Mouse (Mus musculus): Measurements from ENCODE around the gene Trpv2. TPM values are rescaled to one million over a fixed set of nuclear protein-coding genes. Genes with fewer than 3 reads are reported as not detected.

Trpv2 gene
- total and polyA plus RNA-seq, 3 experiments: 30.0 to 30.4 TPM; not detected in 1

DNA sequence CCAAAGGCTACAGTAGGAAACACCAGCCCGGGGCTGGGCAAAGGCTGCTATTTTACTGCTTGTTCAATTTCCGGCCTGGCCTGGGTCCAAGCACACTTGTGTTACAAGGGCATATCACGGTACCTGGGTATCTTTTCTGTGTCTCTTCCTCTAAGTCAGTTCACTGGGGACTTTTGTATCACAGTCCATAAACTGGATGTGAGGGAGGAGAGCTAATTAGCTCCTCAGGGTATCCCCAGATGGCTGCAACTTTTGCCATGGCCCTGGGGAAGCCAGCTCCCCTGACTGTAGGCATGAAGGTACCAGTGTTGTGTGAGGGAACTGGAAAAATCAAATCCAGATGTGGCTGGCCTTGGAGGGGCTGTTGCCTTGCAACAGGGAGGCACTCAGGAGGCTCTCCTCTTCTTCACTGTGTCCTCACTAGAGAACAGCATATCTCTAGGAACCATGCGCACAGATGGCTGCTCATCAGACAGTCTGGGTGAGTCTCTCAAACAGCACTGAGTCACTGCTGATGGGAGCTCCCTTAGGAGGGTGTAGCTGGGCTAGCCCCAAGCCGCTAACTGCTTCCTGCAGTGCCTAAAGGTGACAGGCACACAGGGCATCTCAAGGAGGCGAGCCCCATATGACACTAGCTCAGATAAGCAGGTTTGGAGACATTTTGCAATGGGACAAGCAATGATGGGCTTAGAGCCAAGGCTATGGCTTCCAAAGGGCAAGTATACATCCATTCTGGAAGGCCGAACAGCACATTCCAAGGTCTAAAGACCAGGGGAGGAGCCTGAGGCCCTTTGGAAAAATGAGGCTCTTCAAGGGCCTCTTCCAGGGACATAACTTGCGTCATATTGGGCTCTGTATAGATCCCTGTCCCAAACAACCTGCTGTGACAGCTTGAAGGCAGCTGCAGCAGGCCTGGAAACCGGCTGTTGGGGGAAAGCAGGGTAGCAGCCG, 50.3 kb downstream of the Trpv2 start:
- peaks cover 11 to 40% of the 10 kb centered on the region in 2 experiments for H3K4me1 ChIP-seq (ENCODE audit: control insufficient read depth in 1 of 2, insufficient read depth in 2 of 2, low read length in 2 of 2)
- H3K27ac ChIP-seq (ENCODE audit: control insufficient read depth, low read depth, low read length): peak overlapping the region; percentile 27
- 0 out of 2 replicates have a peak overlapping the region, but pooled peaks have one; percentile 8 for H3K9ac ChIP-seq (ENCODE audit: control insufficient read depth, low read depth, low read length, poor library complexity, severe bottlenecking)
- H3K4me3 ChIP-seq (ENCODE audit: control insufficient read depth in 1 of 2, insufficient read depth in 1 of 2, low read depth in 2 of 2, low read length in 2 of 2): no peak overlapping the region
- no peaks in the 10 kb centered on the region for H3K79me2 ChIP-seq (ENCODE audit: control insufficient read depth, insufficient read depth, low read length, poor library complexity)
- TF ChIP-seq MAFK (IDR thresholded peaks at IDR 0.05; ENCODE audit: borderline replicate concordance, low read depth, low read length): no peak
- no peak for TF ChIP-seq MXI1 (IDR thresholded peaks at IDR 0.05; ENCODE audit: low read depth, low read length)
- 0 out of 2 replicates have a peak, but pooled peaks have one; percentile 26 for TF ChIP-seq NELFE (IDR thresholded peaks at IDR 0.05; ENCODE audit: low read depth, low read length)
- no peak for TF ChIP-seq GABPA (IDR thresholded peaks at IDR 0.05; ENCODE audit: low read depth, low read length)
- TF ChIP-seq ZNF384 (IDR thresholded peaks at IDR 0.05; ENCODE audit: low read depth, low read length): no peak
- no peak for TF ChIP-seq ZC3H11A (IDR thresholded peaks at IDR 0.05; ENCODE audit: low read depth, low read length)
- TF ChIP-seq BHLHE40 (IDR thresholded peaks at IDR 0.05; ENCODE audit: borderline replicate concordance, low read depth, low read length): peak; percentile 30; the same call in 1 of the 2 replicates
- TF ChIP-seq ETS1 (IDR thresholded peaks at IDR 0.05; ENCODE audit: low read depth, low read length): peak; percentile 54; the same call in 1 of the 2 replicates
- TF ChIP-seq MAX (IDR thresholded peaks at IDR 0.05; ENCODE audit: low read length): peak; percentile 27
- peak in 1 of 2 experiments; percentile 52; a peak in 1 of 4 replicates for TF ChIP-seq POLR2A (IDR thresholded peaks at IDR 0.05; ENCODE audit: control insufficient read depth in 1 of 2, insufficient read depth in 1 of 2, low read depth in 1 of 2, low read length in 2 of 2, poor library complexity in 1 of 2)
- no peak for TF ChIP-seq POLR2AphosphoS5 (IDR thresholded peaks at IDR 0.05; ENCODE audit: borderline replicate concordance, low read depth, low read length)
- peak; percentile 27 to 62; a peak in 2 of 4 replicates for TF ChIP-seq EP300 (IDR thresholded peaks at IDR 0.05; ENCODE audit: low read depth in 1 of 2, low read length in 2 of 2)
- peak; percentile 77 for TF ChIP-seq TAL1 (IDR thresholded peaks at IDR 0.05; ENCODE audit: low read length)
- peak; percentile 58 for TF ChIP-seq GATA1 (IDR thresholded peaks at IDR 0.05; ENCODE audit: low read depth, low read length)
- TF ChIP-seq NRF1 (IDR thresholded peaks at IDR 0.05; ENCODE audit: insufficient read depth, low read depth, low read length, poor library complexity, severe bottlenecking): peak; percentile 52
- no peak for TF ChIP-seq CHD2 (IDR thresholded peaks at IDR 0.05; ENCODE audit: low read length)
- TF ChIP-seq JUND (IDR thresholded peaks at IDR 0.05; ENCODE audit: low read depth, low read length): no peak
- peak; percentile 34; the same call in 1 of the 2 replicates for TF ChIP-seq HCFC1 (IDR thresholded peaks at IDR 0.05; ENCODE audit: low read depth, low read length)
- TF ChIP-seq SIN3A (IDR thresholded peaks at IDR 0.05; ENCODE audit: low read length): peak; percentile 58
- TF ChIP-seq ELF1 (IDR thresholded peaks at IDR 0.05; ENCODE audit: low read depth, low read length): no peak
- no peak for TF ChIP-seq RCOR1 (IDR thresholded peaks at IDR 0.05; ENCODE audit: low read depth, low read length)
- no peak for TF ChIP-seq E2F4 (IDR thresholded peaks at IDR 0.05; ENCODE audit: borderline replicate concordance, low read depth, low read length)
- no peak for TF ChIP-seq ZKSCAN1 (IDR thresholded peaks at IDR 0.05; ENCODE audit: low read depth, low read length)
- TF ChIP-seq TBP (IDR thresholded peaks at IDR 0.05; ENCODE audit: low read depth, low read length): peak; percentile 64
- no peak; the same call in 1 of the 2 replicates for TF ChIP-seq MYC (IDR thresholded peaks at IDR 0.05; ENCODE audit: low read depth, low read length)
- no peak for TF ChIP-seq RAD21 (IDR thresholded peaks at IDR 0.05; ENCODE audit: low read depth, low read length)
- TF ChIP-seq TCF12 (IDR thresholded peaks at IDR 0.05; ENCODE audit: low read depth, low read length): 0 out of 2 replicates have a peak, but pooled peaks have one; percentile 20
- no peak for TF ChIP-seq SMC3 (IDR thresholded peaks at IDR 0.05; ENCODE audit: low read depth, low read length)
- no peak for TF ChIP-seq ZMIZ1 (IDR thresholded peaks at IDR 0.05; ENCODE audit: low read depth, low read length)
- H3K27me3 ChIP-seq (ENCODE audit: control insufficient read depth in 1 of 2, insufficient read depth in 2 of 2, low read length in 2 of 2): no peaks in the 10 kb centered on the region
- DNase-seq (ENCODE audit: low read depth, low spot score): peak; percentile 90
- no peaks in the 10 kb centered on the region for H3K9me3 ChIP-seq (replicated peaks; ENCODE audit: insufficient read depth, low read length)
- peaks cover 0 to 32% of the 10 kb centered on the region in 2 experiments; a peak in 2 of 4 replicates for H3K36me3 ChIP-seq (ENCODE audit: control insufficient read depth in 1 of 2, insufficient read depth in 2 of 2, low read length in 2 of 2)

Data from MEL (cell line).